Mouse (Mus musculus): ENCODE measurements around the gene Dqx1. TPM values are rescaled to one million over a fixed set of nuclear protein-coding genes. Genes with fewer than 3 reads are reported as not detected.
A peak's percentile ranks its signal among the peaks of the same experiment; 100 is the strongest.

The Dqx1 gene
- total and polyA plus RNA-seq, 2 experiments from 2014 or later: 0.05 to 0.13 TPM

DNA sequence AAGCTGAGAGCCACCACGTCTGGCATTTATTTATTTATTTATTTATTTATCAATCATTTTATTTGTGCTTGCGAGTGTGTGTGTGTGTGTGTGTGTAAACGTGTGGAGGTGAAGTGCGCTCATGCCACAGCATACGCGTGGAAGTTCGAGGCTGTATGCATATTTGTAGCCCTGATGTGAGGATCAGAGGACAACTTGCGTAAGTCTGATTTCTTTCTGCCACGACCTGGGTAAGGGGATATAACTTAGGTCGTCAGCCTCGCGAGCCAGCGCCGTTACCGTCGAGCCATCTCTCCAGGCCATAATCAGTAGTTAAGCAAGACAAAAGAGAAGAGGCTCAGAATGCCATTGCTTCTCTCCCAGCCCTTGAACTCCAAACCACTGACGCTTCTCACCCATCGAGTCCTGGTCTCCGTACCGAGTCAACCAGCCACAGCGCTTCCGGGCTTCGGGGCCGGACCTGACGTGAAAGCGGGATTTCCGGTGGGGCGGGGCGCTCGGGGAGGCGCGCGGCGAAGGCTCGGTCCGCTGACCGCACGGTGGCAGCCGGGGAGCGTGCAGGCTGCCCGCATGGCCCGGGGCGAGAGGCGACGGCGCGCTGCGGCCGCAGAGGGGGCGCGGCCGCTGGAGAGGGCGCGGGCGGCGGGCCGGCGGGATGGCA, 57.5 kb downstream of the Dqx1 start, which contains the start of gene Mogs:
Mogs (plus strand) TSS at position 486 of the 661 bp plus-strand sequence.
- DNase-seq: peak; percentile 90
- Histone ChIP-seq H3K9ac (peak within 1 kb of the TSS; percentile 76), H3K36me3 (ENCODE audit: insufficient read depth) (peaks cover 25% of the 10 kb centered on the region), H3K4me1 (ENCODE audit: insufficient read depth) (peaks cover 2% of the 10 kb centered on the region; the same call in 1 of the 2 replicates), H3K27me3 (ENCODE audit: insufficient read depth, low read length) (no peaks in the 10 kb centered on the region), H3K9me3 (ENCODE audit: low read length) (no peaks in the 10 kb centered on the region), H3K4me3 (ENCODE audit: low read depth, low read length) (peak within 1 kb of the TSS; percentile 68), H3K27ac (ENCODE audit: low read depth, low read length) (peak within 1 kb of the TSS; percentile 74), H3K4me2 (ENCODE audit: low read depth) (peak within 1 kb of the TSS; percentile 92)
- peak; percentile 92 for ATAC-seq
- WGBS: 2% methylated on average over 47 of the region's 58 CpGs
- peak; percentile 53 for TF ChIP-seq CTCF (IDR thresholded peaks at IDR 0.05; ENCODE audit: low read depth)

- WGBS: under 1% methylated on average over 47 of the region's 48 CpGs
- Histone ChIP-seq H3K27ac (ENCODE audit: low read depth, low read length) (peak overlapping the region; percentile 74), H3K4me3 (ENCODE audit: low read depth, low read length) (peak overlapping the region; percentile 68), H3K9ac (peak overlapping the region; percentile 76), H3K4me1 (ENCODE audit: insufficient read depth) (peaks cover 7% of the 10 kb centered on the region; the same call in 1 of the 2 replicates), H3K36me3 (ENCODE audit: insufficient read depth) (peaks cover 25% of the 10 kb centered on the region), H3K27me3 (ENCODE audit: insufficient read depth, low read length) (no peaks in the 10 kb centered on the region), H3K4me2 (ENCODE audit: low read depth) (peak overlapping the region; percentile 92), H3K9me3 (ENCODE audit: low read length) (no peaks in the 10 kb centered on the region)
- DNase-seq (no peak), ATAC-seq (peak; percentile 62)
- TF ChIP-seq CTCF (IDR thresholded peaks at IDR 0.05; ENCODE audit: low read depth): no peak
These were observed 58.2 kb downstream of the Dqx1 start for GRCm38 (mm10) chr6:83115682-83116372.

DNA sequence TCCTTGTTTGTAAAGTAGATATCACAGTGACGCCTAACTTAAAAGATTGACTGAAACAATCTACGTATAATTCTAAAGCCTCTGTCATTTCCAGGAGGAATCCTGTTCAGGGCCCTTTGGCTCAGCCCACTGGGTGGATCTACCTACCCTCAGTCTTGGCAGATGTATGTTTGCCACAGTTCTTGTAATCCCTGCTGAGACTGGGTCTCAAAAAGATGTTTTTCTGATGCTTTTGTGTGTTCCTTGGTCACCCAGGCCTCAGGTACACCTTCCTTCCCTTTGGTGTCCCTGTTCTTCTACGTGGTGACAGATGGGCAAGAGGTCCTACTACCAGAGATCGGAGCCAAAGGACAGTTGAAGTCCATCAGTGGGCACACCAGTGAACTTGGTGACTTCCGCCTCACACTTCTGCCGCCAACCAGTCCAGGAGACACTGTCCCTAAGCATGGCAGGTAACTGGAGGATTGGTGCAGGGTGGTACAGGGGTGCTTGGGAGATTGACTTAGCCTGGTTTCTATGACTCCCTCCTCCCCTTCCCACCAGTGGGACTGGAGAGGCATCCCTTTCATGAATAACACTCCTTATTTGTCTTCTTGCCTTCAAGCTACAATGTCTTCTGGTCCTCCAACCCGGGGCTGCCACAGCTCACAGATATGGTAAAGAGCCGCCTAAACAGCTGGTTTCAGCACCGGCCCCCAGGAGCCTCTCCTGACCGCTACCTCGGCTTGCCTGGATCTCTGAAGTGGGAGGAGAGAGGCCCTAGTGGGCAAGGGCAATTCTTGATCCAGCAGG, 58.9 kb downstream of the Dqx1 start:
- H3K27me3 ChIP-seq (ENCODE audit: insufficient read depth, low read length): no peaks in the 10 kb centered on the region
- WGBS: 76% methylated on average over 11 of the region's 11 CpGs
- no peak for TF ChIP-seq CTCF (IDR thresholded peaks at IDR 0.05; ENCODE audit: low read depth)
- no peaks in the 10 kb centered on the region for H3K9me3 ChIP-seq (ENCODE audit: low read length)
- peaks cover 7% of the 10 kb centered on the region; the same call in 1 of the 2 replicates for H3K4me1 ChIP-seq (ENCODE audit: insufficient read depth)
- H3K4me2 ChIP-seq (ENCODE audit: low read depth): peak overlapping the region; percentile 92
- peak overlapping the region; percentile 68 for H3K4me3 ChIP-seq (ENCODE audit: low read depth, low read length)
- ATAC-seq (no peak), DNase-seq (no peak)
- peak overlapping the region; percentile 76 for H3K9ac ChIP-seq
- H3K36me3 ChIP-seq (ENCODE audit: insufficient read depth): peaks cover 25% of the 10 kb centered on the region
- no peak overlapping the region for H3K27ac ChIP-seq (ENCODE audit: low read depth, low read length)

MicroRNAs encoded within 50 kb of the gene (microRNA counts, 519-probe panel; counts per million panel counts)
- not detected for microRNA mmu-miR-3470a+mmu-miR-3470b

Small RNA genes lying within 50 kb of the gene (microRNA-seq; reads per million reads assigned to microRNA genes)
- gene Mir3470a (0 reads per million in 2 experiments), gene Mir7040 (0 to 0.24 reads per million in 2 experiments)

Other genes starting within 250 kb of the Dqx1 start
- 13.6 and 17.4 TPM in 2 replicates for gene Sema4f, start 118.1 kb upstream of the Dqx1 start, total RNA-seq (2014; rRNA removed)
- gene Sema4f, start 118.1 kb upstream of the Dqx1 start, polyA plus RNA-seq (2015; fragmentation: Nextera tagmentation; extraction: Ambion mirVana): 11.5 and 20.6 TPM in 2 replicates
- gene M1ap, start 110.9 kb upstream of the Dqx1 start, total RNA-seq (2014; rRNA removed): 0.10 TPM in 1 of 2 replicates, not detected in the other
- 0.10 TPM in 1 of 2 replicates, not detected in the other for gene M1ap, start 110.9 kb upstream of the Dqx1 start, polyA plus RNA-seq (2015; fragmentation: Nextera tagmentation; extraction: Ambion mirVana)
- 3.3 and 3.6 TPM in 2 replicates for gene Dok1, start 24.4 kb upstream of the Dqx1 start, total RNA-seq (2014; rRNA removed)
- 1.4 and 1.5 TPM in 2 replicates for gene Dok1, start 24.4 kb upstream of the Dqx1 start, polyA plus RNA-seq (2015; fragmentation: Nextera tagmentation; extraction: Ambion mirVana)
- 3.5 and 4.7 TPM in 2 replicates for gene Loxl3, start 23.7 kb upstream of the Dqx1 start, total RNA-seq (2014; rRNA removed)
- gene Loxl3, start 23.7 kb upstream of the Dqx1 start, polyA plus RNA-seq (2015; fragmentation: Nextera tagmentation; extraction: Ambion mirVana): 4.3 and 4.5 TPM in 2 replicates
- 85.9 and 146 TPM in 2 replicates for gene Aup1, start 3.3 kb upstream of the Dqx1 start, total RNA-seq (2014; rRNA removed)
- gene Aup1, start 3.3 kb upstream of the Dqx1 start, polyA plus RNA-seq (2015; fragmentation: Nextera tagmentation; extraction: Ambion mirVana): 126 and 129 TPM in 2 replicates
- 46.1 and 47.0 TPM in 2 replicates for gene Htra2, start 2.6 kb upstream of the Dqx1 start, total RNA-seq (2014; rRNA removed)
- 75.1 and 81.0 TPM in 2 replicates for gene Htra2, start 2.6 kb upstream of the Dqx1 start, polyA plus RNA-seq (2015; fragmentation: Nextera tagmentation; extraction: Ambion mirVana)
- not detected in 2 replicates for gene Tlx2, start 12.4 kb downstream of the Dqx1 start, total RNA-seq (2014; rRNA removed)
- not detected in 2 replicates for gene Tlx2, start 12.4 kb downstream of the Dqx1 start, polyA plus RNA-seq (2015; fragmentation: Nextera tagmentation; extraction: Ambion mirVana)
- gene Pcgf1, start 20.0 kb downstream of the Dqx1 start, total RNA-seq (2014; rRNA removed): 16.1 and 18.8 TPM in 2 replicates
- gene Pcgf1, start 20.0 kb downstream of the Dqx1 start, polyA plus RNA-seq (2015; fragmentation: Nextera tagmentation; extraction: Ambion mirVana): 30.7 and 30.8 TPM in 2 replicates
- 0.46 TPM in 1 of 2 replicates, not detected in the other for gene Lbx2, start 28.5 kb downstream of the Dqx1 start, total RNA-seq (2014; rRNA removed)
- gene Lbx2, start 28.5 kb downstream of the Dqx1 start, polyA plus RNA-seq (2015; fragmentation: Nextera tagmentation; extraction: Ambion mirVana): 0.33 TPM in 1 of 2 replicates, not detected in the other
- gene Ccdc142, start 43.8 kb downstream of the Dqx1 start, total RNA-seq (2014; rRNA removed): 15.3 and 16.6 TPM in 2 replicates
- gene Ccdc142, start 43.8 kb downstream of the Dqx1 start, polyA plus RNA-seq (2015; fragmentation: Nextera tagmentation; extraction: Ambion mirVana): 2.1 and 5.6 TPM in 2 replicates
- 7.0 and 9.5 TPM in 2 replicates for gene Gm42688, start 43.8 kb downstream of the Dqx1 start, total RNA-seq (2014; rRNA removed)
- gene Gm42688, start 43.8 kb downstream of the Dqx1 start, polyA plus RNA-seq (2015; fragmentation: Nextera tagmentation; extraction: Ambion mirVana): 2.4 and 2.9 TPM in 2 replicates
- 64.6 and 102 TPM in 2 replicates for gene Mrpl53, start 51.2 kb downstream of the Dqx1 start, total RNA-seq (2014; rRNA removed)
- 126 and 141 TPM in 2 replicates for gene Mrpl53, start 51.2 kb downstream of the Dqx1 start, polyA plus RNA-seq (2015; fragmentation: Nextera tagmentation; extraction: Ambion mirVana)
- gene Mogs, start 57.7 kb downstream of the Dqx1 start, total RNA-seq (2014; rRNA removed): 39.7 and 43.5 TPM in 2 replicates
- 15.7 and 17.4 TPM in 2 replicates for gene Mogs, start 57.7 kb downstream of the Dqx1 start, polyA plus RNA-seq (2015; fragmentation: Nextera tagmentation; extraction: Ambion mirVana)
- 129 and 151 TPM in 2 replicates for gene Wbp1, start 63.7 kb downstream of the Dqx1 start, total RNA-seq (2014; rRNA removed)
- 104 and 109 TPM in 2 replicates for gene Wbp1, start 63.7 kb downstream of the Dqx1 start, polyA plus RNA-seq (2015; fragmentation: Nextera tagmentation; extraction: Ambion mirVana)
- 40.1 and 44.5 TPM in 2 replicates for gene Ino80b, start 67.6 kb downstream of the Dqx1 start, total RNA-seq (2014; rRNA removed)
- gene Ino80b, start 67.6 kb downstream of the Dqx1 start, polyA plus RNA-seq (2015; fragmentation: Nextera tagmentation; extraction: Ambion mirVana): 14.9 and 15.3 TPM in 2 replicates
- 17.1 and 19.4 TPM in 2 replicates for gene Rtkn, start 77.6 kb downstream of the Dqx1 start, total RNA-seq (2014; rRNA removed)
- gene Rtkn, start 77.6 kb downstream of the Dqx1 start, polyA plus RNA-seq (2015; fragmentation: Nextera tagmentation; extraction: Ambion mirVana): 7.9 and 8.1 TPM in 2 replicates
- gene Wdr54, start 98.6 kb downstream of the Dqx1 start, total RNA-seq (2014; rRNA removed): 11.1 and 13.4 TPM in 2 replicates
- 19.7 and 24.1 TPM in 2 replicates for gene Wdr54, start 98.6 kb downstream of the Dqx1 start, polyA plus RNA-seq (2015; fragmentation: Nextera tagmentation; extraction: Ambion mirVana)
- 17.0 and 17.5 TPM in 2 replicates for gene 1700003E16Rik, start 98.6 kb downstream of the Dqx1 start, total RNA-seq (2014; rRNA removed)
- gene 1700003E16Rik, start 98.6 kb downstream of the Dqx1 start, polyA plus RNA-seq (2015; fragmentation: Nextera tagmentation; extraction: Ambion mirVana): 13.9 and 18.3 TPM in 2 replicates
- 97.3 and 126 TPM in 2 replicates for gene Dctn1, start 108.1 kb downstream of the Dqx1 start, total RNA-seq (2014; rRNA removed)
- gene Dctn1, start 108.1 kb downstream of the Dqx1 start, polyA plus RNA-seq (2015; fragmentation: Nextera tagmentation; extraction: Ambion mirVana): 132 and 152 TPM in 2 replicates
- gene Slc4a5, start 162.0 kb downstream of the Dqx1 start, total RNA-seq (2014; rRNA removed): 1.3 and 1.7 TPM in 2 replicates
- 0.45 and 1.3 TPM in 2 replicates for gene Slc4a5, start 162.0 kb downstream of the Dqx1 start, polyA plus RNA-seq (2015; fragmentation: Nextera tagmentation; extraction: Ambion mirVana)